Mouse (Mus musculus) bone marrow, adult 2 months (tissue): ENCODE results near the gene H2-T23.

Experiments
- CTCF ChIP-seq: fragments of 200-500 bp; IDR thresholded peaks from 2 replicates; pipeline ENCODE4 v1.5.1; 2011; ENCODE audit warnings: low read length, control low read depth; ENCODE audit not compliant: control insufficient read depth, insufficient read depth
- POLR2A ChIP-seq: fragments of 200-500 bp; IDR thresholded peaks from 2 replicates; pipeline ENCODE4 v1.6.1; 2011; ENCODE audit warnings: low read depth, mild to moderate bottlenecking, control low read depth, low read length, borderline replicate concordance; ENCODE audit not compliant: control insufficient read depth

DNA sequence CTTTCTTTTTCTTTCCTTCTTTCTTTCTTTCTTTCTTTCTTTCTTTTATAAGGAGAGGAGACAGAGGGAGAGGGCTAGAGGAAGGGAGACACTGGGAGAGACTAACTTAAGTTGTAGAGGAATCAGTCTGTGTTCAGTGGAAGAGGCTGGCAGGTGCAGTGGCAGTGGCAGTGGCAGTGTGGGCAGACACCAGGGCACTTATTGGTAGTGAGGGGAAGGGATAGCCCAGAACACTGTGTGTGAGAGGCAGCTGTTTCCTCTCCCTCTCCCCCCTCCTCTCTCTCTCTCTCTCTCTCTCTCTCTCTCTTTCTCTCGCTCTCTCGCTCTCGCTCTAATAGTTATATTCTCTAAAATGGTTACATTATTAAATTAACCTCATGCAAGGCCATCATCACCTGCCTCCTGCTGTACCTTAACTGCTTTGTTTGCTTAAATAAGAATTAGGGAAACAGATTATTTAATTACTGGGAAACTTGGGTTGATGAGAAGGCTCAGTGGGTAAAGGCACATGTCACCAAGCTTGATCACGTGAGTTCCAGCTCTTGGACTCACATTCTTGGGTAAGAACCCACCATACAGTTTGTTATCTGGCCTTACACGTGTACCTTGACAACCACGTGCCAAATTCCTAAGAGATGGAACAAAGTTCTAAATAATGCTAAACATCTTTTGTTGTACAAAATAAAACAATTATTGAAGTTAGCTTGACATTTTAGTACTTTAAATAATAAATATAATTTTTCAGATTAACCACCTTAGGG is 33.9 kb downstream of the H2-T23 start:
- TF ChIP-seq CTCF (no peak), POLR2A (no peak)
